Mouse (Mus musculus): Measurements from ENCODE around the gene Cacng2.

The Cacng2 gene

DNA sequence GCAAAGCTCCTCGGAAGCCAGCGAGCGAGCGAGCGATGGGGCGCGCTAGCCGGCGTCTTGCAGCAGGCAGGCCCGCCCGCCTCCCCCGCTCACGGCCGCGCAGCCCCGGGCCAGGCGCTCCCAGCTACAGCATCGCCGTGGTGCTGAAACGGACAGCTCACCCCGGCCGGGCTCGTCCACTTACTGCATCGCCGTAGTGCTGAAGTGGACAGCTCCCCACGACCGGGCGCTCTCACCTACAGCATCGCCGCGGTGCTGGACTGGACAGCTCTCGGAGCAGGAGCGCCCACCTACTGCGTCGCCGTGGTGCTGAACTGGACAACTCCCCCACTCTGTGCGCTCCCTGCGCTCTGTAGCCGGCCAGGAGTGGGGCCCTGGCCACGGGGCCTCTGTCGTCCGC is at the start of gene Cacng2:
Gene Cacng2 (minus strand): TSS at position 325 of the 400 bp plus-strand sequence.
- peak; percentile 84 to 89 for DNase-seq (ENCODE audit: low spot score in 2 of 2)

DNA sequence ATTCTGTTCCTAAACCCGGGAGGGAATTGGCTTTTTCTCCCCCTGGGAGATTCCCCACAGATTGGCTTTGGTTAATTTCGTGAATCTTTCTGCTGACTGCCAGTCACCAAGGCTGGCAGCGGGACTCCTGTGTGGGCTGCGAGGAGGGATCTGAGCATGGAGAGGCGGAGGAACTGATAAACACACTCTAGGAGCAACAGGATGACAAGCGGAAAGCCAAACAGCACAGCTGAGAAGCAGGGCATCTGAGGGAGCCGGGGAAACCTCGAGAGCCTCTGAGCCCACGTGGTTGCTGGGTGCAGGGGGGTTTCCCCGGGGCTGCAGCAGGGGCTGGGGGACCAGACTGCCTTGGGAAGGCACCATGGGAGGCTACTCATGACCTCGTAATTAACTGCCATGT is 49.7 kb upstream of the Cacng2 start:
- DNase-seq (ENCODE audit: low spot score in 2 of 2) = peak in 1 of 2 experiments; percentile 31

- DNase-seq (ENCODE audit: low spot score in 2 of 2) = no peak
These were observed 45.5 kb upstream of the Cacng2 start for GRCm38 (mm10) chr15:78165292-78165691.

- DNase-seq (ENCODE audit: low spot score in 2 of 2) = no peak
These were observed 44.6 kb upstream of the Cacng2 start for GRCm38 (mm10) chr15:78164466-78164865.

- DNase-seq (ENCODE audit: low spot score in 2 of 2) = no peak
These were observed 42.1 kb upstream of the Cacng2 start for GRCm38 (mm10) chr15:78161946-78162345.

DNA sequence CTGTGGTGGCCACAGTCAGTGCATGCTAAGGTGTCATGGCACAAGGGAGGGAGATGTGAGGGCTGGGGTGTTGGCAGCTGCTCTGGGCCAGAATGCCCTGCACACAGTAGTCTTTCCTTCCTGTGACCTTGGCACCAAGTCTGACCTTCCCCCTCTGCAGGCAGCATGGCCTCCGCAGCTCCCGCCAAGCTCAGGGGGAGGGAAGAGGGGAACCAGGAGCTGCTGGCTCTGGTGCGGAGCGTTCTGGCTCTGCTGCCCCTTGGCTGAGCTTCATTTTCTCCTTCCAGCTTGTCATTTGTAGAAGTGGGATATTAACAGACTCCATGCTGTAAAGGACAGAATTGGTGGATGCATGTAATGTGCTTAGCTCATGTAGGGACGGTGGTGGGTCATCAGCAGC is 38.5 kb upstream of the Cacng2 start:
- no peak for DNase-seq (ENCODE audit: low spot score in 2 of 2)

DNA sequence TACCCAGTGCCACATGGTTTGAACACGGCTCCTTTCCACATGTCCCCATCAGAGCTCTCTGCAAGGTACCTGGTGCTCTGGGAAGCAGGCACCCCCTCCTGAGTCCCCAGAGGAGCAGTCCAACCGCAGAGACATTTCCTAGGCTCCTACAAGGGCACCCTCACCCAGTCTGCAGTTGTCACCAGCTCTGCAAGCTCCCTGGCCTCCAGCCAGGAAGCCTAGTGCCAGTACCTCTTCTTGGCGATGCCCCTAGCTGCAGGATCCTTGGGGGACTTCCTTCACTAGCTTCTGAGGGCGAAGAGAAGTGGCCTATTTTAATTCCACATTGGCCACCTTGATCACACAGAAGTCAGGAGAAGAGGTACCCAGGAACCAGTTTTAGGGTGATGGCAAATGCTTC is 38.0 kb upstream of the Cacng2 start:
- no peak for DNase-seq (ENCODE audit: low spot score in 2 of 2)

DNA sequence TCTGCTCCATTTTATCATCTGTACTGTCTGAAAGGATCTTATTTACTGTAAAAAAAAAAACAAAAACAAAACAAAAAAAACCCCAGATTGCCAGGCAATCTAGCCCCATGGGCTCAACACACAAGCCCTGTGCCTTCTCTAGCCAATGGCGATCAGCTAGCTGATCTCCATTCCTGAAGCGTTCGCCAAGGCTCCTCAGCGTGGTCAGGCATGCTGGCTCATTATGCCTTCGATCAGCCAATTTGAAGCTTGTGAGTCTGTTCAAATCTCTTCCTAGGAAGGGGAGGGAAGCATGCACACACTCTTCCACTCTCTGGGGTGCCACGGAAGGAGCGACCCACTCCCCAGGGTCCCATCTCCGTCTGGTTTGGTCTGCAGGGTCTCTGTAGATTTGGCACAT is 37.5 kb upstream of the Cacng2 start:
- DNase-seq (ENCODE audit: low spot score in 2 of 2) = no peak

DNA sequence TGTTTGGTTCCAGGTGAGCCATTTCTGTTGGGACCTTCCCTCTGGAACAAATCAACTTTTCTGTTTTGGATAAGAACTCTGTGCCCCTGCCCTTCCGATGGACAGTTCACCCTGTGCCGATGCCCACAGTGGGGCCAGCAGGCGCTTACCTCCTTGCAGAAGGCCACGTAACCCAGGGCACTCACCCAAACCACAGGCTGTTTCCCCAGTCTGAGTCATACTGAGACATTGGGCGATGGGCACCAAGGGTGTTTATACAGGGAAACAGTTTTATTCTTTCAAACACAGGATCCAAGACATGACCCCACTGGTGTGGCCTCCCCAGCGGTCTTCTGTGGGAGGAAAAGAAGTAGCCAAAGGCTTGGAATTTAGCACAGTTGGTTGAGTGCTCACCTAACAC is 35.6 kb upstream of the Cacng2 start:
- no peak for DNase-seq (ENCODE audit: low spot score in 2 of 2)

GRCm38 (mm10) chr15:78153045-78153775 is 33.4 kb upstream of the Cacng2 start:
- no peak for DNase-seq (ENCODE audit: low spot score in 2 of 2)

DNA sequence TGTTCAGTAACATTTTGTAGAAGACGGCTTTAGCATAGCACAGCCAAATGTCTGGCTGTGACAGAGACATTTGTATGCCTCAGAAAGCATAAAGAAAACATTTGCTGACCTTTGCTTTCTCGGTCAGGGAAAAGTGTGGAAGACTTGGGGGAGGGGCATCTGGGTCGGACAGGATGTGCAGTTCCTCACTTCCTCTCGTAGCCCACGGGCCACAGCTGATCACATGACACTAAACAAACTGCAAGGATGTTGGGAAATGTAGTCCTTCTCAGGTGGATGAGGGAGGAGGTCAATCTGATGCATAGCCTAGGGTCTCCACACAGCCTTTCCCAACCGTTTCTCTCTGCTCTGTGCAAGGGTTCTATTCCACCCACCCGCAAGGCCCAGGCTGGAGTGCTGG is 28.7 kb upstream of the Cacng2 start:
- DNase-seq (ENCODE audit: low spot score in 2 of 2) = no peak

DNA sequence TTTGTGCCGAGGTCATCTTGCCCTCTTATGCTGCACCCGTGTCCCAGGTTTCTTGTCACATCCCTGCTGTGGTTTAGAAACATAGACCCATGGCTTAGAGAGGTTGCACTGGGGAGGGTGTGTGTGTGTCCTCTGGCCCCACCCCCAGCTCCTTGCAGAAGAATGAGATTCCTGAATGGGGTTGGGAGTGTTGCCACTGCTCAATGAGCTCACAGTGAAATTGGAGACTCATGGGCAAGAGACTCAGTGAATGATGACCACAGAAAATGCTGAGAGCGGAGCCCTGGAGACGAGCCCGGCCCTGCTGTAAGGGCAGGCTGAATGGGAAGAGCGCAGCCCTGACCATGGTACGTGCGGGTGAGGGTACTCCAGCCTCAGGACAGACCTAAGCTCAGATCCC is 20.4 kb upstream of the Cacng2 start:
- no peak for DNase-seq (ENCODE audit: low spot score in 2 of 2)

DNA sequence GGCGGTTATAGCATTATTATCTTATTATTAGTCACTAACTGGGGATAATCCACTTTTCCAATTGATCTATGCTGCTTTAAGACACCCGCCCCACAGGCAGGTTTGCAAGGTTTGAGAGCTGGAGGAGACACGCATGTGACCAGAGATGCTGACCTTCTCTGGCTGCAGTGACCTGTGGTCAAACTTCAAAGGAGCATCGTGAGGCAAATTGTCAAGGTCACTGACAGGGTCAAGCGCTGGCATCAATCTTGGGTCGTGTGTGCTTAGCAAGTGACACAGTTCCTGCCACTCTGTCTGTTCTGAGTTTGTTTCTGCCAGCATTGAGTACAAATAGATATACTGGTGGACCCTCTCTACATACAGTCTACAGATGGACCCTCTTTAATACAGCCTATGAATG is 14.8 kb upstream of the Cacng2 start:
- DNase-seq (ENCODE audit: low spot score in 2 of 2) = no peak

DNA sequence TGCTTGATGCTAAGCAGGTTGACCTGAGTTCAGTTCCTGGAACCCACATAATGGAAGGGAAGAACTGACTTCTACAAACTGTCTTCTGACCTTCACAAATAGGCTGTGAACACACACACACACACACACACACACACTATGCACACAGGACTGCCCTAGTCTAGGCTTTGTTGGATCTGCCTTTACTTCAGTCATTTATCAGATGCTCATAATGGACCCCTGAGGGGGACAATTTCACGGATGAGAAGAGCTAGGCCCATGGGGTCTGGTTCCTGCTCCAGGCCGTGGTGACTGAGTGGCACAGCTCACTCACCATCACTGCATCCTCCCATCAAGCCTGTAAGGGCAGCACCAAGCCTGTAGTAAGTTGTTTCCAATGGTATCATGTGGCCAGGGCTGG is 13.6 kb upstream of the Cacng2 start:
- DNase-seq (ENCODE audit: low spot score in 2 of 2) = no peak

DNA sequence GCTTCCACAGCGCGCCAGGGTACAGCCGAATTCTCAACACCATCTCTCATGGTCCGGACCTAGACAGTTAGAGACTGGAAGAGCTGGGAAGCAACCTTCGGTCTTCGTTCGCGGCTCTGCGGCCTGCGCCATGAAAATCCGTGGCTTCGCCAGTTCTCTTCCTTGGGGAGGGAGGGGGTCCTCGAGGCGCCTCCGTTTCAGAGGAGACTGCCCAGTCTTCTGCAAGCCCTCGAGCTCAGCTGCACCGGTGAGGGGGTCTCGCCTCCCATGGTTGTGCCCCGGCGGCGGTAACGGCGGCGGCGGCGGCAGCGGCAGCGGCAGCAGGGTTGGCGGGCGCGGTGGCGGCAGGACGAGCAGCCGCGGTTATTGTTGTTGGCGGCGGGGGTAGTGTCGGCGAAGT is 580 bp downstream of the Cacng2 start:
- no peak for DNase-seq (ENCODE audit: low spot score in 2 of 2)

DNA sequence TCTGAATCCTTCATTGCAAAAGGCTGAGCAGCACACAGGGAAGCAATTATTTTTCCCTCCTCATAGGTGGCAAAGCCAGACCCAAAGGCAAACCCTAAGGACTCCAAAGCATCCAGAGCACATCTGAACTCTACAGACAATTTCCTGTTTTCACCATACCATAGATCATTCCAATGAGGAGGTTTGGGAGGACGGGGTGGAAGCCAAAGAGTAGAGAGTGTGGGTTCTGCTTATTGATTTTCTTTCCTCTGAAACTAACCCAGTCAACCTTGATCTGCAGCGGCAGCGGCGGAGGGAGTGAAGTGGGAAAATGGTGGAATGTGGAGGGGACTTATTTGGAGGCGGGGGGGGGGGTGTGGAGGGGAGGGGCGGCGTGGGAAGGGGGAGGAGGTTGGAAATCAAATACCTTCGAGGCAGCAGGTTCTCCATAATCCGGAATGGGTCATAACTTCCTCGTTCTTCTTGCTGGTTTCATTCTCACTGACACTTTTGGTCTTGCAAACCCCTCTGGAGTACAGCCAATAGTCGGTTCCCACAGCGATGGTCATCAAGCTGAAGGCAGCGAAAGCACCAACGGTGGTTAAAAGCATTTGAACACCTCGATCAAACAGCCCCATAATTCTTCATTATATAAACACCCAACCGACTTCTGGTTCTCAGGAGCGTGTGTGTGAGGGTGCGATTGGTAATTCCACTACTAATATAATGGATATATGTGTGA is 1.4 kb downstream of the Cacng2 start:
- no peak for DNase-seq (ENCODE audit: low spot score in 2 of 2)

GRCm38 (mm10) chr15:78117731-78118130 is 2.1 kb downstream of the Cacng2 start:
- DNase-seq (ENCODE audit: low spot score in 2 of 2) = no peak

DNA sequence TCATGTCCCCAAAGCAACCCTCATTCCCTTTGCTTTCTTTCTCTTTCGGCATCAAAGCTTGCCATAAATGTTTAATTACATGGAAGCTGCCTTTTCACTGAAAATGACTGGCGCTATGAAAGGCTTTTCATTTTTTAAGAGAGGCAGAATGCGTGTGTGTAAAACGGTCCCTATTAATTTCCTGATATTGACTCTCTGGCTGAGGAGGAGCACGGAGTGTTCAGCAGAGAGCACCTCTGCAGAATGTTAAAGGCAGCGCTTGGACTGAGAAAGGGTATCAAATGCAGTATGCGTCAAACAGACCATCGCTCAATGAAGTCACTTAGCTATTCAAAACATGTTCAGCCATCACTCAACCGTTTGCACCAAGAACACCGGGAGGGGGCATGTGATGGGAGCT is 2.9 kb downstream of the Cacng2 start:
- no peak for DNase-seq (ENCODE audit: low spot score in 2 of 2)

GRCm38 (mm10) chr15:78116244-78116643 is 3.6 kb downstream of the Cacng2 start:
- no peak for DNase-seq (ENCODE audit: low spot score in 2 of 2)

DNA sequence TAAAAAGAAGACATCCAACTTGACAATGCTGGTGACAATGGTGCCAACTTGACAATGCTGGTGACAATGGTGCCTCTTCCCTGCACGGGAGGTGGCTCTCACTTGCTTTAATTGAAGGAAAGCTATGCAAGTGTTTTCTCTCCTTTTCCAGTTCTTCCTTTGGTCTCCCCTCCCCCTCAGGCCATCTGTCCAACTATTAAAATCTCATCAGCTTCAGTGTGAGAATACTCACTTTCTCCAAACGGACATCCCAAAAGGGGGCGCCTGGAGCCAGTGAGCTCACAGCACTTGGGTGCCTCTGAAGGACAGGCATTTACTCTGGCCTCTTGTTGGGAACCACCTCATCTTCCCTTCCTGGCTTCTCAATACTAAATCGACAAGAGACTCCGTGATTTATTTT is 20.3 kb downstream of the Cacng2 start:
- no peak for DNase-seq (ENCODE audit: low spot score in 2 of 2)

DNA sequence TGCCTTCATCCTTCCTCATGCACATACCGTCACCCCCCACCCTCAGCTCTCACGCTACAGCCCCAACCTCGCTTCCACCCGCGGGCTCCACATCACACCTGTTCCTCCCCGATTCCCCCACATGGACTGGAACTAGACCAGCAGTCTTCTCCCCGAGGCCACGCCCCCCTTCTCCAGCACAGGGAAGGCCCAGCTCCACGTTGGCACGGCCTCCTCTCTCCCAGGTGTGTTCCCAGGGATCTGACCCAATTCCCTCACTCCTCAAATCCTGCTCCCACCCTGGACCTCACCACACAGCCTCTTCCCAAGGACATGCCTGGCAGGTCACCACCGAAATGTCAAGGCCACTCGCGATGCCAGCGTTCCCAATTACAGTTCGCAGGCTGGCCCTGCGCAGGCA is 23.8 kb downstream of the Cacng2 start:
- no peak for DNase-seq (ENCODE audit: low spot score in 2 of 2)

DNA sequence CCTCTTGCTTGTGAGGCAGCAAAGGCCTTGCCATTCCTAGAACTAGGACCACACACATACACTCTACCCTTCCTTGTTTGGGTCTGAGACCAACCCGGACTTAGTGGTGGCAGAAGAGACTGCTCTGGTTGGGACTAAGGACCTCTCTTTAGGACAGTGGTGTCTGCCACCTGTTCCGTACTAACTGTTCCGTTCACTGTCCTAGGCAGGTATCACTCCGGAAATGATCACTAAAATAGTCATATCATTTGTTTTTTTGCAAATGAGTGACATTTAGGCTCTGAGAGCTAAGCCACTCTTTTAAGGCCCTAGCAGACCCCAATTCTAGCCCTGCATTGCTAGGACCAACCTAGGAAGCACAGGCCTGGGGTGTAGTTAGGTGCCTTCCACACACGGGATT is 26.2 kb downstream of the Cacng2 start:
- no peak for DNase-seq (ENCODE audit: low spot score in 2 of 2)

- no peak for DNase-seq (ENCODE audit: low spot score in 2 of 2)
These were observed 36.8 kb downstream of the Cacng2 start for GRCm38 (mm10) chr15:78082841-78083572.
